Comparison of ENCODE assay signal across 8 mouse cellular contexts in genomic region chr17:36942791-36943471, GRCm38 (mm10). TPM values are rescaled to one million over a fixed set of nuclear protein-coding genes. Genes with fewer than 3 reads are reported as not detected.
DNase-seq lines count a peak whose midpoint lies in the region; ATAC-seq and TF ChIP-seq lines count a peak whose summit lies in the region.

Rnf39 (plus strand) TSS chr17:36942918.

- DNase-seq in adrenal gland, postnatal 25 days = peak; percentile 10
- DNase-seq in adrenal gland, postnatal 14 days = no peak
- no peak for DNase-seq in forebrain, embryonic 10.5 days (ENCODE audit: extremely low spot score, low spot score)
- peak; percentile 65 for DNase-seq in intestine, embryonic 14.5 days (ENCODE audit: low spot score)
- peak; percentile 46 for DNase-seq in lung, postnatal 10 days
- DNase-seq in right cerebral cortex, postnatal 14 days = peak; percentile 29
- DNase-seq in c-Kit-positive CD71-positive TER-119-positive erythroid progenitor cells, embryonic 14.5 days (ENCODE audit: low spot score) = no peak

- H3K9ac ChIP-seq in intestine, embryonic 14.5 days (ENCODE audit: low read length) = no peak within 1 kb of the TSS

- ATAC-seq in intestine, embryonic 14.5 days (replicated peaks; ENCODE audit: low FRiP score, low TSS enrichment, low read depth) = peak; percentile 48; the same call in 1 of the 2 replicates

- WGBS in forebrain, embryonic 10.5 days = 4% methylated on average over 57 of the region's 59 CpGs
- 1% methylated on average over 59 of the region's 59 CpGs for WGBS in intestine, embryonic 14.5 days

- H3K9me3 ChIP-seq in E14TG2a.4 (ENCODE audit: low read length) = no peaks in the 10 kb centered on the region
- H3K9me3 ChIP-seq in forebrain, embryonic 10.5 days = no peaks in the 10 kb centered on the region
- no peaks in the 10 kb centered on the region for H3K9me3 ChIP-seq in intestine, embryonic 14.5 days (ENCODE audit: control insufficient read depth, low read length)

- TF ChIP-seq CTCF in E14TG2a.4 (conservative IDR thresholded peaks at IDR 0.05; ENCODE audit: low read length) = no peak

- peaks cover 65% of the 10 kb centered on the region for H3K27me3 ChIP-seq in E14TG2a.4 (ENCODE audit: insufficient read depth, low read length)
- H3K27me3 ChIP-seq in forebrain, embryonic 10.5 days (ENCODE audit: poor library complexity, severe bottlenecking) = peaks cover 79% of the 10 kb centered on the region
- peaks cover 46% of the 10 kb centered on the region for H3K27me3 ChIP-seq in intestine, embryonic 14.5 days (replicated peaks; ENCODE audit: control insufficient read depth, insufficient read depth, low read length)

- H3K4me1 ChIP-seq in E14TG2a.4 (replicated peaks; ENCODE audit: low read depth, low read length) = peaks cover 50% of the 10 kb centered on the region
- H3K4me1 ChIP-seq in forebrain, embryonic 10.5 days = peaks cover 33% of the 10 kb centered on the region
- H3K4me1 ChIP-seq in intestine, embryonic 14.5 days (replicated peaks; ENCODE audit: control insufficient read depth, insufficient read depth, low read length) = peaks cover 16% of the 10 kb centered on the region

- H3K4me3 ChIP-seq in E14TG2a.4 (replicated peaks; ENCODE audit: low read length) = peak within 1 kb of the TSS; percentile 77
- H3K4me3 ChIP-seq in forebrain, embryonic 10.5 days = peak within 1 kb of the TSS; percentile 49
- peak within 1 kb of the TSS; percentile 37 for H3K4me3 ChIP-seq in intestine, embryonic 14.5 days (ENCODE audit: low read depth, low read length)

- no peak within 1 kb of the TSS for H3K27ac ChIP-seq in forebrain, embryonic 10.5 days
- H3K27ac ChIP-seq in intestine, embryonic 14.5 days (ENCODE audit: low read depth) = no peak within 1 kb of the TSS

- peak within 1 kb of the TSS; percentile 75 for H3K4me2 ChIP-seq in intestine, embryonic 14.5 days (ENCODE audit: low read length)

- 0 out of 2 replicates have a peak, but pooled peaks cover 4% of the 10 kb centered on the region for H3K36me3 ChIP-seq in E14TG2a.4 (ENCODE audit: insufficient read depth, low read length)
- H3K36me3 ChIP-seq in forebrain, embryonic 10.5 days (replicated peaks) = no peaks in the 10 kb centered on the region
- H3K36me3 ChIP-seq in intestine, embryonic 14.5 days (ENCODE audit: control insufficient read depth, insufficient read depth, low read length) = no peaks in the 10 kb centered on the region

RNA-seq across cellular contexts. Expression of gene Rnf39, which starts in this region (rescaled TPM):
- total RNA-seq in adrenal gland, postnatal 25 days (2021) = 0.85 TPM in 1 of 2 replicates, not detected in the other
- total RNA-seq in adrenal gland, postnatal 14 days (2021) = 0.45 and 1.1 TPM in 2 replicates
- polyA plus RNA-seq in forebrain, embryonic 10.5 days (2016; fragmentation: Nextera tagmentation; extraction: Ambion mirVana) = 0.26 and 0.31 TPM in 2 replicates
- 1.3 and 1.5 TPM in 2 replicates for polyA plus RNA-seq in intestine, embryonic 14.5 days (2014; fragmentation: Nextera tagmentation; extraction: Ambion mirVana)

Comparison
In these comparisons a context has a peak if more than half of its experiments do, and no peak if none do; other contexts are left out.
1. Peak in DNase-seq in adrenal gland, postnatal 25 days; RNA of the gene not detected or under 1 TPM.
2. DNase-seq: peak in intestine, embryonic 14.5 days (single experiment), lung, postnatal 10 days (single experiment) and right cerebral cortex, postnatal 14 days (single experiment); none in adrenal gland, postnatal 14 days (single experiment), forebrain, embryonic 10.5 days (single experiment) and c-Kit-positive CD71-positive TER-119-positive erythroid progenitor cells, embryonic 14.5 days (single experiment).
3. Peak in every context shown above with its lines, with median percentiles within 50 percentile points of each other: H3K4me3 ChIP-seq.